Mouse (Mus musculus): ENCODE data around the gene Rab1a.
"Not testable (repeated sequence)": the region's sequence is repeated elsewhere in the genome, so short reads cannot be mapped to it uniquely, and the experiment has no call there.

Rab1a gene

GRCm38 (mm10) chr11:20217227-20217626 is 16.0 kb downstream of the Rab1a start:
- no peak for DNase-seq (ENCODE audit: low spot score)

GRCm38 (mm10) chr11:20221671-20222070 is 20.4 kb downstream of the Rab1a start:
- not testable (repeated sequence) for DNase-seq (ENCODE audit: low spot score)

GRCm38 (mm10) chr11:20224196-20224595 is 23.0 kb downstream of the Rab1a start:
- no peak for DNase-seq (ENCODE audit: low spot score)

- DNase-seq (ENCODE audit: low spot score): no peak
Measured at GRCm38 (mm10) chr11:20225938-20226337, 24.7 kb downstream of the Rab1a start.

GRCm38 (mm10) chr11:20228666-20229065 is 27.4 kb downstream of the Rab1a start:
- DNase-seq (ENCODE audit: low spot score): no peak

GRCm38 (mm10) chr11:20229311-20229710 is 28.1 kb downstream of the Rab1a start:
- no peak for DNase-seq (ENCODE audit: low spot score)

- no peak for DNase-seq (ENCODE audit: low spot score)
Measured at GRCm38 (mm10) chr11:20230286-20230685, 29.1 kb downstream of the Rab1a start.

GRCm38 (mm10) chr11:20231128-20231878 is 30.1 kb downstream of the Rab1a start:
- peak; percentile 88 for DNase-seq (ENCODE audit: low spot score)

- DNase-seq (ENCODE audit: low spot score): no peak
Measured at GRCm38 (mm10) chr11:20232016-20232755, 31.0 kb downstream of the Rab1a start.

- DNase-seq (ENCODE audit: low spot score): no peak
Measured at GRCm38 (mm10) chr11:20234233-20234632, 33.0 kb downstream of the Rab1a start.

- DNase-seq (ENCODE audit: low spot score): no peak
Measured at GRCm38 (mm10) chr11:20237018-20237417, 35.8 kb downstream of the Rab1a start.

GRCm38 (mm10) chr11:20237976-20238375 is 36.7 kb downstream of the Rab1a start:
- no peak for DNase-seq (ENCODE audit: low spot score)

GRCm38 (mm10) chr11:20239279-20239861 is 38.1 kb downstream of the Rab1a start:
- DNase-seq (ENCODE audit: low spot score): no peak

GRCm38 (mm10) chr11:20240331-20240730 is 39.1 kb downstream of the Rab1a start:
- DNase-seq (ENCODE audit: low spot score): no peak

- DNase-seq (ENCODE audit: low spot score): no peak
Measured at GRCm38 (mm10) chr11:20241311-20241710, 40.1 kb downstream of the Rab1a start.

GRCm38 (mm10) chr11:20242366-20243056 is 41.3 kb downstream of the Rab1a start:
- no peak for DNase-seq (ENCODE audit: low spot score)

- DNase-seq (ENCODE audit: low spot score): no peak
Measured at GRCm38 (mm10) chr11:20243214-20243913, 42.1 kb downstream of the Rab1a start.

GRCm38 (mm10) chr11:20244336-20245290 is 43.4 kb downstream of the Rab1a start:
- DNase-seq (ENCODE audit: low spot score): no peak

- DNase-seq (ENCODE audit: low spot score): no peak
Measured at GRCm38 (mm10) chr11:20245316-20245715, 44.1 kb downstream of the Rab1a start.

- no peak for DNase-seq (ENCODE audit: low spot score)
Measured at GRCm38 (mm10) chr11:20246616-20247015, 45.4 kb downstream of the Rab1a start.

Measured in lung, postnatal 25 days (tissue).